Mouse (Mus musculus) liver, adult (tissue): Measurements from ENCODE around the gene Abr.

Experiments used
- GATA4 ChIP-seq: IDR thresholded peaks from 2 replicates; pipeline ENCODE4 v1.6.1; 2014; ENCODE audit warnings: mild to moderate bottlenecking, low read length; ENCODE audit not compliant: insufficient replicate concordance

The Abr gene

GRCm38 (mm10) chr11:76385746-76386145 is 236.4 kb downstream of the Abr start:
- TF ChIP-seq GATA4 = no peak

- no peak for TF ChIP-seq GATA4
Observed at GRCm38 (mm10) chr11:76385017-76385416, 237.1 kb downstream of the Abr start.

GRCm38 (mm10) chr11:76384307-76384706 is 237.8 kb downstream of the Abr start:
- TF ChIP-seq GATA4 = no peak

- no peak for TF ChIP-seq GATA4
Observed at GRCm38 (mm10) chr11:76382711-76383324, 239.3 kb downstream of the Abr start.

- TF ChIP-seq GATA4 = no peak
Observed at GRCm38 (mm10) chr11:76381201-76381885, 240.8 kb downstream of the Abr start.

- peak; percentile 83 for TF ChIP-seq GATA4
Observed at GRCm38 (mm10) chr11:76379921-76380544, 242.1 kb downstream of the Abr start.

GRCm38 (mm10) chr11:76376425-76376824 is 245.7 kb downstream of the Abr start:
- TF ChIP-seq GATA4 = no peak

- no peak for TF ChIP-seq GATA4
Observed at GRCm38 (mm10) chr11:76374491-76375185, 247.5 kb downstream of the Abr start.

GRCm38 (mm10) chr11:76372534-76372933 is 249.6 kb downstream of the Abr start:
- TF ChIP-seq GATA4 = no peak

GRCm38 (mm10) chr11:76372120-76372519 is 250.0 kb downstream of the Abr start:
- no peak for TF ChIP-seq GATA4

- no peak for TF ChIP-seq GATA4
Observed at GRCm38 (mm10) chr11:76370491-76370890, 251.6 kb downstream of the Abr start.
